Mouse (Mus musculus): Measurements from ENCODE around the gene Olfr92.
"Not testable (repeated sequence)": the region's sequence is repeated elsewhere in the genome, so short reads cannot be mapped to it uniquely, and the experiment has no call there.

Olfr92 gene

DNA sequence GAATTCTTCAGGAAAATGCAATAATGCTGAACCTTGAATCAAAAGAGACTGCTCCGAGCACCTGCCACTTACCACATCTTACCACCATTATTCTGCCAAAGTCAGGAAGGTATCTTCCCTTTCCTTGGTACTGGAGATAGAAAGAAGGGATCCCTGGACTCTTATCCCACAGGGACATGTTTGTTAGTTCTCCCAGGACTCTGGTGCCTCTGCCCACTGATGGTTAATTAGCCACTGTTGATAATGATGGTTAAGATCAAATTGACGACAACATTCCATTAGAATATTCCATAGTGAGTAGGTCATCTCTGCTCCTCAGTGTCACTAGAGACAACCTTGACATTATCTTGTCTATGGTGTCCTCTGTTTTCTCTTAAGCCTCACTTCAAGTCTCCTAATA, at the start of gene Olfr92:
TSS of gene Olfr92 (minus strand) at position 101 of the 400 bp plus-strand sequence.
- in situ Hi-C loops (cut with MboI, MseI) = no loop called here

DNA sequence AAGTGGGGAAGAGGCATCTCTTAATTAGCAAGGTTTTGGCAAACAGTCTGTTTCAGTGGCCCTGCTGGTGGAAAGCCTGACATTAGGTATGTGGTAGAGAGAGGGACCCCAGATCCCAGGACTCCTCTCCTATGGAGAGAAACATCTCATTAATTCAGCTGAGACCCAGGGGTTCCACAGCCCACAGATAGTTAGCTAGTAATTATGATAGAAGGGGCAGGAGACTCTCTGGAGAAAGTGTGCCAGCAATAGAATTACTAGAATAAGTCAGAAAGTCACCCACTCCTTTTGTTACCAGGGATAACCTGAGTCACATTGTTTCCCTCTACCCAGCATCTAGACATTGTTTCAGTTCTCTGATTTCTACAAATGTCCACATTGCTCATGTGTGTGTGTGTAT, 41.5 kb upstream of the Olfr92 start, which contains the start of gene Olfr93:
TSS of gene Olfr93 (minus strand) at position 101 of the 400 bp plus-strand sequence.
- in situ Hi-C loops (cut with MboI, MseI) = no loop called here

DNA sequence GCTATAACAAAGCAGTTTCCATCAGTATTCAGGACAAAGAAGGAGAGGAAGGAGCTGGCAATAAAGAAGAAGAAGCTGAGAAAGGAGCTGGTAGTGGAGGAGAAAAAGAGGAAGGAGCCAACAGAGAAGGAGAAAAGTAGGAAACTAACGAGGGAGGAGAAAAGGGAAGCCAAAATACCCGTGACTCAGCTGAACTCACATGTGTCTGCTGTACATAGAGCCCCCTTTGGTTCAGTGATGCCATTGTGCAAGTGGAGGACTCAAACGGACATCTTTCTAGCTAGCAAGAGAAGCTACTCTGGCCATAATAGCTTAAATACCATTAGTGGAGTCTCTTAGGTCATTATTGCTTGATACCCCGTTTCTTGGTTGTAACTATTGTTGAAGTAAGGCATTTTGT, 11.5 kb upstream of the Olfr92 start:
- in situ Hi-C loops (cut with MboI, MseI) = not testable (repeated sequence)

DNA sequence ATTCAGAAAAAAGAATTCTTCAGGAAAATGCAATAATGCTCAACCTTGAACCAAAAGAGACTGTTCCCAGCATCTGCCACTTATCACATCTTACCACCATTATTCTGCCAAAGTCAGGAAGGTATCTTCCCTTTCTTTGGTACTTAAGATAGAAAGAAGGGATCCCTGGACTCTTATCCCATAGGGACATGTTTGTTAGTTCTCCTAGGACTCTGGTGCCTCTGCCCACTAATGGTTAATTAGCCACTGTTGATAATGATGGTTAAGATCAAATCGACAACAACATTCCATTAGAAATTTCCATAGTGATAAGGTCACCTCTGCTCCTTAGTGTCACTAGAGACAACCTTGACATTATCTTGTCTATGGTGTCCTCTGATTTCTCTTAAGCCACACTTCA, 21.7 kb downstream of the Olfr92 start, which contains the start of gene Olfr91:
TSS of gene Olfr91 (minus strand) at position 101 of the 400 bp plus-strand sequence.
- in situ Hi-C loops (cut with MboI, MseI) = no loop called here

DNA sequence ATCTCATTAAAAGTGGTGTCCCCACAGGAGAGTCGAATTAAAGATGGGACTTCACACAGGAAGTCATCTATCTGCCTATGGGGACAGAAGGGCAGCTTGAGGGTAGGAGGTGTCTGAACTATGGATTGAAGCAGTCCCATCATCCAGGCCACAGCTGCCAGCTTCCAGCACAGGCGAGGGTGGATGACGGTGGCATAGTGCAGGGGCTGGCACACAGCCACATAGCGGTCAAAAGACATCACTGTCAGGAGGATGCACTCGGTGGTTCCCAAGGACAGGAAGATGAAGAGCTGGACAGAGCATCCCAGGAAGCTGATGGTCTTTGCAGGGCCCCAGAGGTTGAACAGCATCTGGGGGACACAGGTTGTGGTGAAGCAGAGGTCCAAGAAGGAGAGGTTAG, 26.6 kb downstream of the Olfr92 start:
- in situ Hi-C loops (cut with MboI, MseI) = no loop called here

DNA sequence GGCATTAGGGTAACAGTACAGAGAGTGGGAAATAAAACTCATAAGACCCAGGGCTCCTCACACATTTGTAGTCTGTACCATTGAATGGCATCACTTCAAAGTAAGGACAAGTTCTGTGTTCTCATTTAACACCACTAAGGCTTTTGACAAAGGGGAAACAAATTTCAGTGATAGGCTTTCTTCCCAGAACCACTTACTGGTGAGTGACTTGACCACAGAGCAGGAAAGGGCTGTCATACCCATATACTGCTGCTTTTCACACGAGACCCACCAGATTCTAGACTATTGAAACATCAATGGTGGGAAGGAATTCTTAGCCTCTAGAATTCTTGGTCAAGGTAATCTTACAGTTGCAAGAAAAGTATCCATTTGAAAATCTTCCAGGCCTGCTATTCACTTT, 27.7 kb downstream of the Olfr92 start:
- in situ Hi-C loops (cut with MboI, MseI) = no loop called here

DNA sequence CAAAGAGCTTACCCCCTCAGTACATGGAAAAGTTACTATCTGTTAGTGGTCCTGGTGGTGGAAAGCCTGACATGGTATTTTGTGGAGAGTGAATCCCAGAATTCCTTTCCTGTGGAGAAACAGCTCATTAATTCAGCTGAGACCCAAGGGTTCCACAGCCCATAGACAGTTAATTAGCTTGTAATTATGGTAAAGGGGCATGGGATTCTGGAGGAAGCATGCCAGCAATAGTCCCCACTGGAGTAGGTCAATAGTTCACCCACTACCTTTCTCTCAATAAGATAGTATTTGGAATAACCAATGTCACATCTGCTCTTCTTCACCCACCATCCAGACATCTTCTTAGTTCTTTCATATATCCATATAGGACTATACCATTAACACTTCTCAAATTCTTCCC, 31.5 kb downstream of the Olfr92 start, which contains the start of gene Olfr90:
TSS of gene Olfr90 (minus strand) at position 101 of the 400 bp plus-strand sequence.
- in situ Hi-C loops (cut with MboI, MseI) = loop anchor here (5.0 kb wide), 1 partner anchor 114 kb away; the partner anchor contains the start of gene Olfr94

DNA sequence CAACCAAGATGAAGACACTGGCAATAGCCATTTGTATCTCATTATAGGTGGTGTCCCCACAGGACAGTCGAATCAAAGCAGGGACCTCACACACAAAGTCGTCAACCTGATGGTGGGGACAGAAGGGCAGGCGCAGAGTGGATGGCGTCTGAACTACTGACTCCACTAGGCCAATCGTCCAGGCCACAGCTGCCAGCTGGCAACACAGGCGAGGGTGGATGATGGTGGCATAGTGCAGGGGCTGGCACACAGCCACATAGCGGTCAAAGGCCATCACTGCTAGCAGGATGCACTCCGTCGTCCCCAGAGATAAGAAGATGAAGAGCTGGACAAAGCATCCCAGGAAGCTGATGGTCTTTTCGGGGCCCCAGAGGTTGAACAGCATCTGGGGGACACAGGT, 34.3 kb downstream of the Olfr92 start:
- in situ Hi-C loops (cut with MboI, MseI) = loop anchor here (5.0 kb wide), 1 partner anchor 117 kb away; the partner anchor contains the start of gene Olfr94

DNA sequence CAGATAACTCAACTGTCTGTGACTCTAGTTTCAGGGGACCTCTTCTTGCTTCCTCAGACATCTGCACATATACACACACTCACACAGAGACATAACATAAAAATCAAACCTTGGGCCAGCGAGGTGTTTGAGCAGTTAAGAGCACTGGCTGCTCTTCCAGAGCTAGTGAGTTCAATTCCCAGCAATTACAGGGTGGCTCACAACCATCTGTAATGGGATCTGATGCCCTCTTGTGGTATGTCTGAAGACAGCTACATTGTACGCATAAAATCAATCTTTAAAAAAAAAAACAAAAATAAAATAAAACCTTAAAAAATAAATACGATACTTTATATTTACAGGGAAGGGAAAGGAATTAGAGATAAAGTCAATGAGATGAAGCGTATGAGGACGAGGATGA, 35.3 kb downstream of the Olfr92 start:
- in situ Hi-C loops (cut with MboI, MseI) = loop anchor here (5.0 kb wide), 1 partner anchor 118 kb away; the partner anchor contains the start of gene Olfr94

DNA sequence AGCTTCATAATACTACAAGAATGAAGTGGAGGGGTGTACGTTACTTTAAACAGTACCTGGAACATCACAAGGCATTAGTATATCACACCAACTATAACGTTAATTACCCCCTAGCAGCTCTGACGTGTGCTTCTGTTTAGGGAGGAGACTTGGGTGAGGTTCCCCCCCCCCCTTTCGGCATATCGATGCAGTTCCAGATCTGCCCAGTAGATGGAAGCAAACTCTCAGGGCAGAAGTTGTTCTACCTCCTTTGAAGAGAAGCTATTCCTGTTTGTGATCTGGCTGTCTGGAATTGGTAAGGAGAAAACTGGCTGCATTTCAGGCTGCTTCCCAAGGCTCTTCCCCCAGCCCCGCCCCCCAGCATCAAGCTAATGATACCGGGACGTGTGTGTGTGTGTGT, 36.6 kb downstream of the Olfr92 start:
- in situ Hi-C loops (cut with MboI, MseI) = no loop called here

DNA sequence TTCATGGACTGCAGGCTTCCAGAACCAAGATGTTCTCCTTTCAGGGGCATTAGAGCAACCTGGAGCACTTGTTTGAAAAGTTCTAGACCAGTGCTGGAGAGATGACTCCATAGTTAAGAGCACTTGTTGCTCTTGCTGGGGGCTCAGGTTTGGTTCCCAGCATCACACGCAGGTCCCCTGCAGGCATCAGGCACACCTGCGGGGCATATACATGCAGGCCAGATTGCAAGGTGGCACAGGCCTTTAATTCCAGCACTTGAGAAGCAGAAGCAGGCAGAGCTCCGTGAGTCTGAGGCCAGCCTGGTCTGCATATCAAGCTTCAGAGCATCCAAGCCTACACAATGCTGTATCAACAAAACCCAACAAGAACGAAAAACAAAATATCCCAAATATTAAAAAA, 38.2 kb downstream of the Olfr92 start:
- in situ Hi-C loops (cut with MboI, MseI) = no loop called here

DNA sequence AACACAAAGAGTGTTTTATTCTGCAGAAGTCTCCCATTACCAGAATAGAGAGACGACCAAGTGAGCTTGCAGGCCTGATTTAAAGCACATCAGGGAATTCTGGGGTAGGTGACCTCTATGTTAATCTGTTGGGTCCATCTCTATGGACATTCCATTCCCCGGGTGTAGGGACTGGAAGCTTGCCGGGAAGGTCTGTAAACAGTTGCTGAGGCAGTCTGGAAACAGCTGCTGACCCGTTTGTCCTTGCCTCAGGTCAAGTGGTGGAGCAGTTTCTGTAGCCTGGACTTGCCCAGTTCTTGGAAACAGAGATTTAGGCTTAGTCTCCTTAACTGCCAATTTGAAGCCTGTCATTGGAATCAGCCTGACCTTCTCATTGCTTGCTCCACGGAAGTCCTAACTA, 39.8 kb downstream of the Olfr92 start:
- in situ Hi-C loops (cut with MboI, MseI) = no loop called here

DNA sequence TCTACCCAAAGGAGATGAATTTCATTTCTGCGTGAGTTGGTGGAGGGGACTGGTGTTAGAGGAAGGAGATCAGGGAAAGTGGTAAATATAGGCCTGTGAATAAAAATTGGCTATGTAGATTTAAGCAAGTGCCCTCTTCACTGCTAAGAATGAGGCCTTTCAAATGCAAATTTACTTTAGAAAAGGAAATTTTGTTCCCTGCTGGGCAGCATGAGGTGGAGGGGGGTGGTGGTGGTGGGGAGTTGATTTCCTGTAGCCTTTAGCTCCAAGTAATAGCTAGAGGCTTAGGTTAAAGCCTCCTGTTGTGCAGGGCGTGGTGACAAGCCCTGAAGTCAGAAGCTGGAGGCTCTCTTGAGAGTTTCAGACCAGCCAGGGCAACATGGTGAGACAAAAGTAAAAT, 40.9 kb downstream of the Olfr92 start:
- in situ Hi-C loops (cut with MboI, MseI) = no loop called here

DNA sequence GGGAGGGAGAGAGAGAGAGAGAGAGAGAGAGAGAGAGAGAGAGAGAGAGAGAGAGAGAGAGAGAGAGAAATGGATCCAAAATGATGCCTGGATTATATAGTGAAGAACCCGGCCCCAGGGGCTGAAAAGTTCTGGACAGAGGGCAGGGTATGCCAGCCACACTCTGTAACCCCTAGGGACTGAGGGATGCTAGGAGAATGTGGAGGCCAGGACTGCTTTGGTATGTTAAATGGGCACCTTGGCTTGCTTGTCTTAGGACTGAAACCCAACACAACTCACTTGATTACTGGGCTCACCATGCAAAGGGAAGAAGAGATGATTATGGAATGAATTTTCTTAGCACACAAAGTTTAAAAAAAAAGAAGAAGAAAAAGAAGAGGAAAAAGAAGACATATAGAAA, 41.7 kb downstream of the Olfr92 start:
- in situ Hi-C loops (cut with MboI, MseI) = no loop called here

DNA sequence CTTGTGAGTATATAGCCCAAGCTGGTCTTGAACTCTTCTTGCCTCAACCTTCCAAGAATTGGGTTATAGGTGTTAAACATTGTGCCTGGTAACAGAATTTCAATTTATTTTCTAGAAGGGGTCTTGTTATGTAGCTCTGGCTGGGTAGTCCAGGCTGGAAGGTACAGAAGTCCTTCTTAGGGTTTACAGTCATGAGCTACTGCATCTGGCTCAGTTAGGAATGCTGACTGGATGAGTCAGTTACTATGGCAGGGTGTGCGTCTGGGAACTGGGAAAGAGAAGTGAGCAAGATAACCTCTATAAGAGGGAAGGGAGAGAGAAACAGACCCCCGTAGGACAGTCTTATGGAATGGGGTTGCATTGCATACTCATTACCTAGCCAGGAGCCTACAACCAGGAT, 44.1 kb downstream of the Olfr92 start:
- in situ Hi-C loops (cut with MboI, MseI) = no loop called here

DNA sequence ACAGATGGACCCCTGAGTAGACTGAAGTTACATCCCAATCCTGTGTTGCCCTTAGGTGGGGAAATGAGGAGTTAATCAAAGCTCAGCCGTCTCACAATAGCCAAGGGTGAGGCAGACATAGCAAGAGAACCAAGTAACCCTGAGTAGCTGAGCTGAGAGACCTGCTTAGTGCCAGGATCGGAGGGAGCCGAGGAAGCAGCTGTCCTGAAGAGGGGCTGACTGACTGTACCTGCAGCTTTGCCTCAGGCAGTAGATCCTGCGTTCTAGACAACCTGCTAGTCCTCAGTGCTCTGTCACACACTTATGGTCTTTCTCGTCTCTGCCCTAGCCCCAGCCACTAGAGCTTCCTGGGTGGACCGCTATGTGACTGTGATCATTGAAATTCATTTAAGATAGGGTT, 44.7 kb downstream of the Olfr92 start:
- in situ Hi-C loops (cut with MboI, MseI) = no loop called here

DNA sequence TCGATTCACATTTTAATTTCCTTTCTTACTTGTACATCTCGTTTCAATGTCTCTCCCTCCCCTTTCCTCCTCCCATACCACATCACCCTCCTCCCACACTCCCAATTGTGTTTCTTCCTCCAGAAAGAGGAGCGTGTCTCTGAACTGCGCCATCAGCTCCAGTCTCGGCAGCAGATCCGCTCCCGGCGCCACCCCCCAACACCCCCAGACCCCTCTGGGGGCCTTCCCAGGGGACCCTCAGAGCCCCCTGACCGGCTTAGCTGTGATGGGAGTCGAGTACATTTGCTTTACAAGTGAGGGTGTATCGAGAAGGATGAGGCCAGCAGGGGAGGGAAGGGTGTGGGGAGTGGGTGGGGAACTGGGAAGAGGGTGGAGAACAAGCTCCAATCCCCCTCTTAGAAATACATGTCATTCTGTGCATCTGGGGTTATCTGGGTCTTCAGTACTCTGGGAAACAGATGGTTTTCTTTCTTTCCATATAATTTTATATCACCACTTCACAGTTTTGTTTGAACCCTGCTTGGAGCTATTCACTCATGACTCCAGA, 47.1 kb downstream of the Olfr92 start:
- in situ Hi-C loops (cut with MboI, MseI) = no loop called here

DNA sequence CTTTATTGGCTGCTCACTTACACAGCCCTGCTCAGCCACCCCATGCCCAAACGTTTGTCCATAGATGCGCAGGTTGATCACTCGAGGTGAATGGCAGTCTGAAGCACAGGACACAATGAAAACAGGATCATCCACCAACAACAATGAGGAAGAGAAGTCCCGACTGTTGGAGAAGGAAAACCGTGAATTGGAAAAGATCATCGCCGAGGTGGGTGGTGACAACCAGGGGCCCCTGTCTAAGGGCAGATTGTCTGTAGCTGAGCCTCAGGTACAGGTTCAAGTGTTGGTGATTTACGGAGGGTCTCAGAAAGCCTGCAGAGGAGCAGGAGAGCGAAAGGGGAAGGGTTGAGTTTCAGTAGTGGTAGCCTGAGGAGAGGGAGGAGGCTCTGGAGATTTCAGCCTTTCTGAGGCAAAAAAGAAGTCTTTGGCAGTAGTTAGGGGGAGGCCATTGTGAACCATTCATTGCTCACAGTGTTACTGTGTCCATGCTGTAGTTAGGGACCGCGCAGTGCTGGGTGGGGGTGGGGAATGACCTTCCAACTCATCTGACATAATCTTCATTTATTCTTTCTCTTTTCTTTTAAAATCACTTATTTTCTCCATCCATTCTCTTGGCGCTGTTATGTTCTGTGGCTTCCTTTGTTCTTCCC, 47.7 kb downstream of the Olfr92 start:
- in situ Hi-C loops (cut with MboI, MseI) = no loop called here

DNA sequence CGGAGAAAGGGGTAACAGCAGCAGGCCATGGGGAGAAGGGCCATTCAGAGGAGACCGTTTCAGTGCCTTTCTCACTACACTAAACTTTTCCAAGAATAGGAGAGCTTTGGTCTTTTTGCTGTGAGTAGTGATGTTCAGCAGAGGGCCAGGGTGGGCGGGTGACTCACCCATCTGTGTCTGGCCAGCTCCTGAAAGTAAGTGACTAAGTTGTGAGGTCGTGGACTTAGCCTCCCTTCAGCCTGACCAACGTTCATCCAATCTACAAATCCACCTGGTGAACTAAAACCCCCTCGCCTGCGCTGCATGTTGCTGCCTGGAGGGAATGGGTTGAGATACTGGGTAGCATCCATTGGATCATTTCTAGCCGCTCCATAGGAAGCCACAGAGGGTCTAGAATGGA, 49.8 kb downstream of the Olfr92 start:
- in situ Hi-C loops (cut with MboI, MseI) = no loop called here

DNA sequence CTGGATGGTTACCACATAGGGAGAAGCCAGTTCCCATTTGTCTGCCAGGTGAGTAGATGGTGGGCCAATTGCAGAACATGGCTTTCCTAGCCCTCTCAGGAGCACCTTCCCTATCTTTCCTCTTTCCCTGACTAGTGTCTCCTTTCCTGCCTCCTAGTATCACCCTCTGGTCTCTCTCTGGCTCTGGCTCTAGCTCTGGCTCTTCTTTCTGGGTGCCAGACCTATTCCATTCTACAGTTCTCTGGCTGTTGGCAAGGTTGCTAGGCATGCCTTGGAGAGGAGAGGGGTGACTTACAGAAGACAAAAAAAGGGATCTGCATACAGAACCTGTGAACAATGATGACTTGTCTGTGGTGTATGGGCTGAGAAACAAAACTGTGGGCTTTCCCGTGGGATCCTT, 52.0 kb downstream of the Olfr92 start:
- in situ Hi-C loops (cut with MboI, MseI) = no loop called here

DNA sequence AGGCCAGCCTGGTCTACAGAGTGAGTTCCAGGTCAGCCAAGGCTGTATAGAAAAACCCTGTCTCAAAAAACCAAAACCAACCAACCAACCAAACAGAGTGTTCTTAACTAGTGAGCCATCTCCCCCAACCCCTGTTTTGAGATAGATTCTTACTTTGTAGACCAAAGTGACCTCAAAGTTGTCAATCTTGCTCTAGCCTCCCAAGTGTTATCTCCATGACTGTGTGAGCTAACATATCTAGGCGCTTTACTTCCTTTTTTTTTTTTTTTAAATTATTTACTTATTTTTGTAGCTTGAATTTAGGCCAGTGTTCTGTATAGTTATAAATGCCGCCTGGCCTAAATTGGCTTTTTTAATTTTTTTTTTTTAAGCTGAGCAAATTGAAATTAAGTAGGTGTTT, 53.9 kb downstream of the Olfr92 start:
- in situ Hi-C loops (cut with MboI, MseI) = no loop called here

DNA sequence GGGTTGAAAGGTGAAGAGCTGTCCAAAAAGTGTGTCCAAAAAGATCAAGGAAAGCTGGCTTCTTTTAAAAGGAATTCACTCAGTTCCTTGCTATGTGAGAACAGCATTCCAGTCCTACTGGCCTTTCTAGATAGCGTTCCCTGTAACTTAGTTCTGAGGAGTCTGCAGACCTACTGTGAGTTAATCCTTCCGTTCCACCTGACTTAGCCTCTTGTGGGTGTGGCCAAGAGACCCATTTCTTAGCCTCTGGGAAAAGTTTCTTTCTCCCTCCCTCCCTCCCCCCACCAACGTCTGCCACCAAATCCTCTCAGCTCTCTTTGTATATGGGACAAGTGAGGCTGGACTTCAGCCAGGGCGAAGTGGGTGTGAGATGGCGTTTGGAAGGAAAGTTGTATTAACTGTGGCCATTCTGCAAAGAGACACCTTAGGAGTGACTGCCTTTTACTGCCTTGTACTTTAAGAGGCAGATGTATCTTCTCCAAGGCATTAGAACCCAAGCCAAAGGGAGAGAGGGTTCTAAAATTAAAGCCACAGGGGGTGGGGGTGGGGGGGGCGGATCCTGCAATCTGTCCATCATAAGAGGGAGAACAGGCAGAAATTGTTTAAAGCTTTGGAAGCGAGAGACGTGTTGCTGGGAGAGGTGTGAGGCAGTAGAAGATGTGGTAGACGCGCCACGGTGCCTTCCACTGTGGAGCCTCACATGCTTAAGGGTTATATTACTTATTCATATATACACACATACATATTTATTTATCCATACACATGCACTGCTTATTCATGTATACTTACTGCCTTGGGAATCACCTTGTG, 56.0 kb downstream of the Olfr92 start:
- in situ Hi-C loops (cut with MboI, MseI) = no loop called here

DNA sequence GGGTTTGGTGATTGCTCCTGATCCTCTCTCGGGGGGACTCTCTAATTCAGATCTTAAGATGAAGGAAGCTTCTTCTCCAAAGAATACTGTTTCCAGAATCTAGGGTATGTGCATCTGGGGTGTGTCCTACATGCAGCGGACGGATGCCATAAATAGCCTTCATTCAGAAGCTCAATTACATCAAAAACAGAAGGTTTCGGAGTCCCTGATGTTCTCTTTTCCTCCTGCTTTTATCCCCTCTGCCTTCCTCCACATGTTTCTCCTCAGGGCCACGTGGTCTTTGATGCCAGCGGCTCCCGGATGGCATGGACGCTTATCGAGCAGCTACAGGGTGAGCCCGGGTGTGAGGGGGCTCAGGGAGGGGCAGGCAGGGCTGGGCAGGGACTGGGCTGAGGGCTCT, 56.8 kb downstream of the Olfr92 start:
- in situ Hi-C loops (cut with MboI, MseI) = no loop called here
